Mouse (Mus musculus) liver, embryonic 11.5 days (tissue): ENCODE results near the gene Stt3a. TPM values are rescaled to one million over a fixed set of nuclear protein-coding genes. Genes with fewer than 3 reads are reported as not detected.

ENCODE experiments used
- ATAC-seq: fragments of 200-750 bp; cut with Nextera tagmentation; replicated peaks from 2 replicates; pipeline ENCODE4 v1.8.0; 2017; ENCODE audit warnings: moderate number of reproducible peaks, mild to moderate bottlenecking, moderate TSS enrichment, moderate library complexity; ENCODE audit not compliant: low FRiP score
- DNase-seq: peaks from one replicate; pipeline ENCODE4 v3.0.0-alpha.2; 2017; ENCODE audit warnings: low spot score
- H3K27ac ChIP-seq: fragments of 300-500 bp; sonication (generic); 2 replicates; pipeline ENCODE4 v1.5.1; 2014; ENCODE audit warnings: mild to moderate bottlenecking, low read depth, low read length, control low read depth
- H3K27me3 ChIP-seq: fragments of 300-500 bp; sonication (generic); replicated peaks from 2 replicates; pipeline ENCODE4 v1.6.1; 2014; ENCODE audit warnings: low read length, mixed read lengths; ENCODE audit not compliant: control insufficient read depth, insufficient read depth
- H3K36me3 ChIP-seq: fragments of 300-500 bp; sonication (generic); 2 replicates; pipeline ENCODE4 v1.6.1; 2014; ENCODE audit warnings: mild to moderate bottlenecking, low read length, moderate library complexity, mixed read lengths; ENCODE audit not compliant: control insufficient read depth, insufficient read depth
- H3K4me1 ChIP-seq: fragments of 300-500 bp; sonication (generic); replicated peaks from 2 replicates; pipeline ENCODE4 v1.6.1; 2014; ENCODE audit warnings: low read length, mixed read lengths; ENCODE audit not compliant: control insufficient read depth, insufficient read depth
- H3K4me2 ChIP-seq: fragments of 300-500 bp; sonication (generic); 2 replicates; pipeline ENCODE4 v1.6.1; 2014; ENCODE audit warnings: mild to moderate bottlenecking, control low read depth, moderate library complexity
- H3K4me3 ChIP-seq: fragments of 300-500 bp; sonication (generic); 2 replicates; pipeline ENCODE4 v1.5.1; 2014; ENCODE audit warnings: low read depth, low read length, control low read depth
- H3K9ac ChIP-seq: fragments of 300-500 bp; sonication (generic); 2 replicates; pipeline ENCODE4 v1.6.1; 2014; ENCODE audit warnings: low read depth, low read length, control low read depth
- H3K9me3 ChIP-seq: fragments of 300-500 bp; sonication (generic); 2 replicates; pipeline ENCODE4 v1.6.1; 2016; ENCODE audit warnings: low read length, inconsistent platforms, mixed read lengths; ENCODE audit not compliant: control insufficient read depth
- WGBS: fragments of 180-500 bp; shearing (Covaris S2); extraction: QIAGEN DNeasy Blood & Tissue Kit; methylation state at CpG from one replicate; pipeline ENCODE4 v1.1.7; 2014; 5-methylcytosine and 5-hydroxymethylcytosine counted together
- polyA plus RNA-seq: library from polyadenylated mRNA; unstranded; fragments of >200 nt; fragmentation: Nextera tagmentation; extraction: Ambion mirVana; gene quantifications from 2 replicates; pipeline ENCODE4 v1.2.1, GENCODE M21; 2014

The Stt3a gene
- polyA plus RNA-seq: 296 and 315 TPM in 2 replicates

DNA sequence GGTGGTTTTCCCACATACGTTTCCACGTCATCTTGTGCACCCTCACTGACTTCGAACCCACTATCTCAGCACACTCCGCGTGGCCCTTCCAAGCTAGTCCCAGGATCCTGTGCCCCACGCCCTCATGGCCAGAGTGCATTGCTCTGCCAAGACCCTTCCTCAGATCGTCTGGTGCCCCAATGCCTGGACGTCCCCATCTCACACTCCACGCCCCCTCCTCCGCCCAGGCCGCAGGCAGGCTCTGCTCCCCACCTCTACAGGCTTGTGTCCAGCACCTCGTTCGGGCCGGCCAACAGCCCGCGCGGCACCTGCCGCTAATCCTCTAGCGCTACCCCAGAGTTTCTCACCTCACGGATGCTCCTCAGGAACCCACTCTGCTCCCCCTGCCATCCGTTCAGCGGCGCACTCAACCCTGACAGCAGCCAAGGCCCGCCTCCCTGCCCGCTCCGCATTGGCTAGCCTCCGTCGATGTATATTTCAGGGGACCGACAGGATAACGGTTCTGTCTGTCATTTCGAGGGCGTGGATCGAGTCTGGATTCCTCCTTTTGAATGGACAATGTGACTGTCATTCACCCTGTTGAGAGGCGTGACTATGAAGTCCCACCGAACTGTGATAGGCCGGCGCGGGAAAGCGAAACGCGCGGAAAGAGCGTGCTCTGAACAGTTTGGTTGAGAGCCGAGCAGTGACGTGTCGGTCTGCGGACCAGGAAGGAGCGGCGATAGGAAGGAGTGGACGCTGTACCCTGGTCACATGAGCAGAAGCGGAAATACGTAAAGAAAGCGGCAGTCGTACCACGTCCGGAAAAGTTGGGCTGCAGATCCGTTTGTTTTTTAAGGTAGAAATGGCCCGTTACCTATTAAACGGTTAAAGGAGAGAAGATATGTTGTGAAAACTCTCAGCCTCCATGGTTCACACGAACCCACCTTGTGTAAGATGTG lies at the start of gene Stt3a:
Stt3a (minus strand) TSS at position 477 of the 941 bp plus-strand sequence.
- Histone ChIP-seq H3K4me3 (peak within 1 kb of the TSS; percentile 87), H3K27ac (peak within 1 kb of the TSS; percentile 92), H3K9me3 (no peaks in the 10 kb centered on the region), H3K4me2 (peak within 1 kb of the TSS; percentile 78), H3K27me3 (no peaks in the 10 kb centered on the region), H3K36me3 (peaks cover 5% of the 10 kb centered on the region; the same call in 1 of the 2 replicates), H3K4me1 (peaks cover 3% of the 10 kb centered on the region; the same call in 1 of the 2 replicates), H3K9ac (peak within 1 kb of the TSS; percentile 87)
- peak; percentile 99 for ATAC-seq
- DNase-seq: peak; percentile 91
- WGBS: under 1% methylated on average over 60 of the region's 60 CpGs

DNA sequence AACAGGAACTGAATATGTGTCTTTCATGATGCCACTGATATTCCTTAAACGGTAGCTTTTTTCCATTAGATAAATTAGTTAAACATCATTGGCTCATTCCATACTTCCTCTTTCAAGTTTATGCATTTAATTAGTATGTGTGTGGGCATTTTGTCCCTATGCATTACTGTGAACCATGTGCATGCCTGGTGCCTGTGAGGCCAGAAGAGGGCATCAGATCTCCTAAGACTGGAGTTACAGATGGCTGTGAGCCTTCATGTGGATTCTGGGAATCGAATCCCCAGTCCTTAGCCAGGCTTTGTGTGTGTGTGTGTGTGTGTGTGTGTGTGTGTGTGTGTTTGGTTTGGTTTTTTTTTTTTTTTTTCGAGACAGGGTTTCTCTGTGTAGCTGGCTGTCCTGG lies 47.0 kb upstream of the Stt3a start:
- WGBS: 66% methylated on average over 3 of the region's 3 CpGs
- H3K4me3 ChIP-seq: no peak overlapping the region
- no peaks in the 10 kb centered on the region for H3K36me3 ChIP-seq
- DNase-seq (no peak), ATAC-seq (no peak)
- H3K9ac ChIP-seq: no peak overlapping the region
- H3K4me2 ChIP-seq: no peak overlapping the region
- H3K4me1 ChIP-seq: no peaks in the 10 kb centered on the region
- H3K9me3 ChIP-seq: no peaks in the 10 kb centered on the region
- no peak overlapping the region for H3K27ac ChIP-seq
- no peaks in the 10 kb centered on the region for H3K27me3 ChIP-seq

DNA sequence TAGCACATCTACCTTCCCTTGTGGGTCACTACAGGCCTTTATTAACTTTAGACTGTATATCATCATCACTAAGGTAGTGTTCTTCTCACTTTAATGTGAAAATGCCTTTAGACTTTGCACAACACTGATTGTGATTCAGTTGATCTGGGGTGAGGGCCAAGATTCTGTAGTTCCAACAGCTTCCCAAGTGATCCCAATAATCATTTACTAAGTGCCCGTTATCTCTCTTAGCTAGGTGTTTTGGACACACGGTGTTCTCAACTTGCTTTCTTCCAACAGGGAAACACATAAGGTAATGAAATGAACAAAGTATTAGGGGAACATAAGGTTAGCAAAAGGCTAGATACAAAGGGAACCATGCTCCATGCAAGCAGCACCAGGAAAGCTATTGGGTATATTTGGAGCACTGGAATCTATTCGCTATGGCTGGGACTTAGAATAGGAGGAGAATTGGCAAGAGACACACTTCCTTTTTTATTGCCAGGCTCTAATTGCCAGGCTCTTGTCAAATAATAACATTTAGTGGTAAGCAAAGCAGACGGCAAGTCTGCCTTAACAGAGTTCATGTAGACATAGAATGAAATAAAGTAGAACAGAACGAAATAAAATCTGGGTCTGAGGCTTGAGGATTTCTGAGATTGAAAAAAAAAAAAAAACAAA lies 40.8 kb upstream of the Stt3a start:
- H3K4me1 ChIP-seq: no peaks in the 10 kb centered on the region
- no peaks in the 10 kb centered on the region for H3K9me3 ChIP-seq
- H3K36me3 ChIP-seq: no peaks in the 10 kb centered on the region
- ATAC-seq (no peak), DNase-seq (no peak)
- no peak overlapping the region for H3K4me2 ChIP-seq
- no peak overlapping the region for H3K27ac ChIP-seq
- WGBS: 78% methylated on average over 5 of the region's 5 CpGs
- no peak overlapping the region for H3K4me3 ChIP-seq
- no peaks in the 10 kb centered on the region for H3K27me3 ChIP-seq
- H3K9ac ChIP-seq: no peak overlapping the region

DNA sequence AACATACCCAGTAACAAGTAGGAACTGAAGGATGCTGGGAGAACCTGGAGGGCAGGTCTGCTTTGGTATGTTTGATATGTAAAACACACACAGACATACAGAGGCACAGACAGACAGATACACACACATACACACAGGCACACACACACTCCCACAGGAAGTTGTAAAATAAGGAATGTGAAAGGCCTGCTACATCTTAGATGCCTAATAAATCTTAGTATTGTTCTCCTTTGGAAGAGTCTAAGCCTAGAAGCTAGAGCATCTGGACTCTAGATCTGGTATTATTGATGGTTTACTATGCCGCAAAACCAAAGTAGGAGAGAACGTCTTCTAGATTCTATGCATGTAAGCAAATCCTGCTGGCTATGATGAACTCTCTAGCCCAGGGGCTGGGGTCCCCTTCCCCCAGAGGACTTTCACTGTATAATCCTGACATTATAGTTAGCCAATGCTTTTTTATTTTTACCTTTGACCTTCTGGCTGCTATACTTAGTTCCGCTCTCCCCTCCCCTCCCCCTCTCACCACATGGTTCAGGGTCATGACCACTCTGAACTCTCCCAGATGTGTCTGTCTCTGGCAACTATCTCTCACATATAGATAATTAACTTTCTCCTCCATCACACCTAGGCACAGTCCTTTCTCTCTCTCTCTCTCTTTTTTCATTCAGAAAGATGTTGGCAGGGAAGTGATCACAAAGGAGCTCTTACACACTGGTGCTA lies 37.9 kb upstream of the Stt3a start:
- H3K27me3 ChIP-seq: no peaks in the 10 kb centered on the region
- H3K4me3 ChIP-seq: no peak overlapping the region
- no peaks in the 10 kb centered on the region for H3K4me1 ChIP-seq
- H3K4me2 ChIP-seq: no peak overlapping the region
- ATAC-seq (no peak), DNase-seq (no peak)
- no peak overlapping the region for H3K9ac ChIP-seq
- 89% methylated on average over 3 of the region's 3 CpGs for WGBS
- no peak overlapping the region for H3K27ac ChIP-seq
- H3K9me3 ChIP-seq: no peaks in the 10 kb centered on the region
- H3K36me3 ChIP-seq: no peaks in the 10 kb centered on the region

DNA sequence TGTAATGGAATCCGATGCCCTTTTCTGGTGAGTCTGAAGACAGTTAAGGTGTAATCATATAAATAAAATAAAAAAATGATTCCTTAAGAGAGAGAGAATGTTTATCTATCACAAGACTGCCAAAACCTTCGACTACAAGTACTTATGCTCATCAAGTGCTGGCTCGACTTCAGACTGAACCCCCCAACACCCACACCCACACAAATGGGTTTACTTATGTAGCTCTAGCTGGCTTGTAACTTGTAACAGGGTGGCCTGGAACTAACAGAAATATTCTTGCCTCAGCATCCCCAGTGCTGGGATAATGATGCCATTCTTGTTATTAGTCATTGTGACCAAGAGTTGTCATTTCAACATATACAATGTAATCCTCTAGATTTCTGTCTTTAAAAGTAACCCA lies 36.4 kb upstream of the Stt3a start:
- Histone ChIP-seq H3K27ac (no peak overlapping the region), H3K36me3 (no peaks in the 10 kb centered on the region), H3K9me3 (no peaks in the 10 kb centered on the region), H3K4me1 (no peaks in the 10 kb centered on the region), H3K4me2 (no peak overlapping the region), H3K9ac (no peak overlapping the region), H3K4me3 (no peak overlapping the region), H3K27me3 (no peaks in the 10 kb centered on the region)
- DNase-seq: no peak
- ATAC-seq: no peak
- WGBS: 70% methylated on average over 3 of the region's 3 CpGs

DNA sequence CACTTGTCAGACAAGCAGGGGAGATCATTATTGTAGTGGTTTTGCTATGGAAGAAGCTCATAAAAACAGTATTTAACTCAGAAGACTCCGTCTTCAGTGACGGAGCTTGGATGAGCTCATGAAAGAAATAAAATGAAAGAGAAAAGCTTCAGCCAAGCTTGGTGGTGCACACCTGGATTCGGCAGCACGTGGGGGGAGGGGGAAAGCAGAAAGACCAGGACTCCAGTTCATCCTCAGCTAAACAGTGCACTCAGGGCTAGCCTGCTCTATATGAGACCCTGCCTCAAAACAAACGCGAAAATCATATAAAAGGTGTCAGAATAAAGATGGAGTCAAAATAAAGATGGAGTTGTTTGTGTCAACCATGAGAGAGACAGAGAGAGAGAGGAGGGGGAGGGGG lies 35.9 kb upstream of the Stt3a start:
- H3K4me2 ChIP-seq: no peak overlapping the region
- no peak overlapping the region for H3K9ac ChIP-seq
- WGBS: 71% methylated on average over 6 of the region's 6 CpGs
- no peak for DNase-seq
- H3K27ac ChIP-seq: no peak overlapping the region
- H3K36me3 ChIP-seq: no peaks in the 10 kb centered on the region
- H3K9me3 ChIP-seq: no peaks in the 10 kb centered on the region
- no peaks in the 10 kb centered on the region for H3K4me1 ChIP-seq
- H3K27me3 ChIP-seq: no peaks in the 10 kb centered on the region
- no peak overlapping the region for H3K4me3 ChIP-seq
- no peak for ATAC-seq

DNA sequence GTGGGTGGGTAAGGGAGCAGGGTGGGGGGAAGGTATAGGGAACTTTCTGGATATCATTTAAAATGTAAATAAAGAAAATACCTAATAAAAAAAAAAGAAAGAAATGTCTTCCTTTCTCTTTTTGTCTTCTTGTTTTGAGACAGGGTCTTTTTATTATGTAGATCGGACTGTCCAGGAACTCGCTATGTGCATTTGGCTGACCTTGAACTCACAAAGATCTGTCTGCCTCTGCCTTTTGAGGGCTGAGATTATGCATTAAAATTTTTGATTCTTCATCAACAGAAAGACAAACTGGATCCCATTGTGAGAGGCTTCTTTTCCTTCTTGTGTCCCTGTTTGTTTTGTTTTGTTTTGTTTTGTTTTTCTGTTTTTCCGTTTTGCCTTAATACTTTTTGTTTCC lies 35.5 kb upstream of the Stt3a start:
- Histone ChIP-seq H3K4me2 (no peak overlapping the region), H3K9ac (no peak overlapping the region), H3K4me1 (no peaks in the 10 kb centered on the region), H3K27ac (no peak overlapping the region), H3K27me3 (no peaks in the 10 kb centered on the region), H3K36me3 (no peaks in the 10 kb centered on the region), H3K9me3 (no peaks in the 10 kb centered on the region), H3K4me3 (no peak overlapping the region)
- no peak for DNase-seq
- 84% methylated on average over 3 of the region's 3 CpGs for WGBS
- ATAC-seq: no peak

DNA sequence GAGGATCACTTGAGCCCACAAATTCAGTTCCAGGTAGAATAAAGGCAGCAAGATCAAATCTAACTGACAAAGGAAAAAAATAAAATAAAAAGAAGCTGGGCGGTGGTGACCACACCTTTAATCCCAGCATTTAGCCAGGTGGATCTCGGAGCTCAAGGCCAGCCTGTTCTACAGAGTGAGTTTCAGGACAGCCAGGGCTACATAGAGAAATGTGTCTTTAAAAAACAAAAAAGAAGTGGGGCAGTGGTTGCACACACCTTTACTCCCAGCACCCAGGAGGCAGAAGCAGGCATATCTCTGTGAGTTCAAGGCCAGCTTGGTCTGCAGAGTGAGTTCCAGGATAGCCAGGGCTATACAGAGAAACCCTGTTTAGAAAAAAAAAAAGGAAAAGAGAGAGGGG lies 34.5 kb upstream of the Stt3a start:
- no peak overlapping the region for H3K9ac ChIP-seq
- H3K36me3 ChIP-seq: no peaks in the 10 kb centered on the region
- H3K27ac ChIP-seq: no peak overlapping the region
- H3K4me2 ChIP-seq: no peak overlapping the region
- no peaks in the 10 kb centered on the region for H3K27me3 ChIP-seq
- no peak overlapping the region for H3K4me3 ChIP-seq
- 79% methylated on average over 2 of the region's 2 CpGs for WGBS
- no peaks in the 10 kb centered on the region for H3K4me1 ChIP-seq
- H3K9me3 ChIP-seq: no peaks in the 10 kb centered on the region
- ATAC-seq (no peak), DNase-seq (no peak)
